Mouse (Mus musculus) c-Kit-positive CD71-positive TER-119-positive erythroid progenitor cells, embryonic 14.5 days (primary cell): Measurements from ENCODE around the gene Eml2.

Experiments
- DNase-seq: peaks from one replicate; pipeline ENCODE4 v3.0.0-alpha.2; 2013; ENCODE audit warnings: low spot score

Eml2 gene

GRCm38 (mm10) chr7:19163752-19164151, 12.5 kb upstream of the Eml2 start:
- no peak for DNase-seq

- no peak for DNase-seq
Measured at GRCm38 (mm10) chr7:19164189-19164588, 12.0 kb upstream of the Eml2 start.

GRCm38 (mm10) chr7:19164978-19165377, 11.2 kb upstream of the Eml2 start:
- peak; percentile 69 for DNase-seq

- DNase-seq, result no peak
Measured at GRCm38 (mm10) chr7:19165656-19166423, 10.4 kb upstream of the Eml2 start, which contains the start of gene Gipr. Gipr (minus strand) TSS chr7:19166127.

- no peak for DNase-seq
Measured at GRCm38 (mm10) chr7:19166990-19167389, 9.2 kb upstream of the Eml2 start.

GRCm38 (mm10) chr7:19169506-19169905, 6.7 kb upstream of the Eml2 start:
- DNase-seq, result no peak

GRCm38 (mm10) chr7:19170142-19170541, 6.1 kb upstream of the Eml2 start:
- no peak for DNase-seq

- no peak for DNase-seq
Measured at GRCm38 (mm10) chr7:19171831-19172230, 4.4 kb upstream of the Eml2 start.

- DNase-seq, result no peak
Measured at GRCm38 (mm10) chr7:19172874-19173273, 3.3 kb upstream of the Eml2 start.

- DNase-seq, result no peak
Measured at GRCm38 (mm10) chr7:19176516-19176947, 311 bp downstream of the Eml2 start.

GRCm38 (mm10) chr7:19177216-19177615, 995 bp downstream of the Eml2 start:
- DNase-seq, result no peak

- DNase-seq, result no peak
Measured at GRCm38 (mm10) chr7:19178035-19178434, 1.8 kb downstream of the Eml2 start.

GRCm38 (mm10) chr7:19178443-19179092, 2.3 kb downstream of the Eml2 start:
- DNase-seq, result peak; percentile 77

- no peak for DNase-seq
Measured at GRCm38 (mm10) chr7:19179173-19179572, 3.0 kb downstream of the Eml2 start.

- no peak for DNase-seq
Measured at GRCm38 (mm10) chr7:19179936-19180335, 3.7 kb downstream of the Eml2 start.

GRCm38 (mm10) chr7:19180862-19181429, 4.7 kb downstream of the Eml2 start:
- no peak for DNase-seq

- DNase-seq, result no peak
Measured at GRCm38 (mm10) chr7:19184250-19184649, 8.0 kb downstream of the Eml2 start.

GRCm38 (mm10) chr7:19184758-19185157, 8.5 kb downstream of the Eml2 start:
- DNase-seq, result no peak

- DNase-seq, result no peak
Measured at GRCm38 (mm10) chr7:19194676-19195075, 18.5 kb downstream of the Eml2 start.

GRCm38 (mm10) chr7:19196676-19197075, 20.5 kb downstream of the Eml2 start:
- no peak for DNase-seq

GRCm38 (mm10) chr7:19197985-19198384, 21.8 kb downstream of the Eml2 start:
- DNase-seq, result no peak

GRCm38 (mm10) chr7:19201660-19202059, 25.4 kb downstream of the Eml2 start:
- DNase-seq, result no peak
